Mouse (Mus musculus) midbrain, postnatal 0 days (tissue): ENCODE results near the gene Anxa2. TPM values are rescaled to one million over a fixed set of nuclear protein-coding genes. Genes with fewer than 3 reads are reported as not detected.
A peak's percentile ranks its signal among the peaks of the same experiment; 100 is the strongest.

Experiments
- ATAC-seq: fragments of 200-750 bp; cut with Nextera tagmentation; 2 replicates; pipeline ENCODE4 v1.8.0; 2017; ENCODE audit warnings: moderate number of reproducible peaks, mild to moderate bottlenecking, moderate TSS enrichment, moderate library complexity; ENCODE audit not compliant: low FRiP score
- DNase-seq: peaks from one replicate; pipeline ENCODE4 v3.0.0-alpha.2; 2015; ENCODE audit warnings: low spot score
- H3K27ac ChIP-seq: fragments of 300-500 bp; sonication (generic); 2 replicates; pipeline ENCODE4 v1.5.1; 2014; ENCODE audit warnings: low read depth, mild to moderate bottlenecking, low read length, mixed read lengths
- H3K27me3 ChIP-seq: fragments of 300-500 bp; sonication (generic); 2 replicates; pipeline ENCODE4 v1.6.1; 2014; ENCODE audit warnings: low read length, control low read depth, mixed read lengths; ENCODE audit not compliant: insufficient read depth
- H3K36me3 ChIP-seq: fragments of 300-500 bp; sonication (generic); 2 replicates; pipeline ENCODE4 v1.6.1; 2014; ENCODE audit warnings: low read length, control low read depth, mixed read lengths; ENCODE audit not compliant: insufficient read depth
- H3K4me1 ChIP-seq: fragments of 300-500 bp; sonication (generic); 2 replicates; pipeline ENCODE4 v1.6.1; 2014; ENCODE audit warnings: mild to moderate bottlenecking, control low read depth, antibody characterized with exemption, low read length, mixed read lengths; ENCODE audit not compliant: insufficient read depth
- H3K4me2 ChIP-seq: fragments of 300-500 bp; sonication (generic); 2 replicates; pipeline ENCODE4 v1.6.1; 2014; ENCODE audit warnings: low read depth, mild to moderate bottlenecking, low read length, mixed read lengths; ENCODE audit not compliant: poor library complexity, severe bottlenecking
- H3K4me3 ChIP-seq: fragments of 300-500 bp; sonication (generic); 2 replicates; pipeline ENCODE4 v1.5.1; 2014; ENCODE audit warnings: low read depth, mild to moderate bottlenecking, low read length, moderate library complexity
- H3K9ac ChIP-seq: fragments of 300-500 bp; sonication (generic); replicated peaks from 2 replicates; pipeline ENCODE4 v1.6.1; 2014; ENCODE audit warnings: mild to moderate bottlenecking, low read length, moderate library complexity, mixed read lengths; ENCODE audit not compliant: poor library complexity, severe bottlenecking
- H3K9me3 ChIP-seq: fragments of 300-500 bp; sonication (generic); 2 replicates; pipeline ENCODE4 v1.6.1; 2016; ENCODE audit warnings: low read length, control low read depth
- CTCF ChIP-seq: IDR thresholded peaks from 2 replicates; pipeline ENCODE4 v1.5.1; 2016; ENCODE audit warnings: antibody characterized with exemption, mild to moderate bottlenecking
- WGBS: fragments of 180-500 bp; shearing (Covaris S2); extraction: QIAGEN DNeasy Blood & Tissue Kit; methylation state at CpG from one replicate; pipeline ENCODE4 v1.1.7; 2014; 5-methylcytosine and 5-hydroxymethylcytosine counted together
- polyA plus RNA-seq: library from polyadenylated mRNA; unstranded; fragments of >200 nt; fragmentation: Nextera tagmentation; extraction: Ambion mirVana; gene quantifications from 2 replicates; pipeline ENCODE4 v1.2.1, GENCODE M21; 2015
- total RNA-seq: library from RNA; depleted of rRNA; stranded (reverse); fragments of >200 nt; gene quantifications from 2 replicates; pipeline ENCODE4 v1.2.3, GENCODE M21; 2014

Gene Anxa2
- total and polyA plus RNA-seq, 2 experiments from 2014 or later, result 68.4 to 69.2 TPM

- Histone ChIP-seq H3K36me3 (no peaks in the 10 kb centered on the region), H3K9me3 (no peaks in the 10 kb centered on the region), H3K4me1 (no peaks in the 10 kb centered on the region), H3K4me2 (no peak overlapping the region), H3K4me3 (no peak overlapping the region), H3K27me3 (no peaks in the 10 kb centered on the region), H3K9ac (no peak overlapping the region), H3K27ac (no peak overlapping the region)
- DNase-seq (no peak), ATAC-seq (no peak)
- TF ChIP-seq CTCF, result no peak
- 40% methylated on average over 12 of the region's 12 CpGs for WGBS
These were observed 30.4 kb downstream of the Anxa2 start for GRCm38 (mm10) chr9:69483811-69484210.

GRCm38 (mm10) chr9:69486140-69486539 is 32.7 kb downstream of the Anxa2 start:
- H3K9ac ChIP-seq, result no peak overlapping the region
- H3K27me3 ChIP-seq, result no peaks in the 10 kb centered on the region
- no peak for TF ChIP-seq CTCF
- DNase-seq (no peak), ATAC-seq (no peak)
- no peak overlapping the region for H3K4me2 ChIP-seq
- H3K4me3 ChIP-seq, result no peak overlapping the region
- no peak overlapping the region for H3K27ac ChIP-seq
- WGBS, result 77% methylated on average over 8 of the region's 8 CpGs
- H3K36me3 ChIP-seq, result no peaks in the 10 kb centered on the region
- no peaks in the 10 kb centered on the region for H3K4me1 ChIP-seq
- H3K9me3 ChIP-seq, result no peaks in the 10 kb centered on the region

GRCm38 (mm10) chr9:69488510-69488909 is 35.1 kb downstream of the Anxa2 start:
- no peak for TF ChIP-seq CTCF
- 28% methylated on average over 8 of the region's 8 CpGs for WGBS

DNA sequence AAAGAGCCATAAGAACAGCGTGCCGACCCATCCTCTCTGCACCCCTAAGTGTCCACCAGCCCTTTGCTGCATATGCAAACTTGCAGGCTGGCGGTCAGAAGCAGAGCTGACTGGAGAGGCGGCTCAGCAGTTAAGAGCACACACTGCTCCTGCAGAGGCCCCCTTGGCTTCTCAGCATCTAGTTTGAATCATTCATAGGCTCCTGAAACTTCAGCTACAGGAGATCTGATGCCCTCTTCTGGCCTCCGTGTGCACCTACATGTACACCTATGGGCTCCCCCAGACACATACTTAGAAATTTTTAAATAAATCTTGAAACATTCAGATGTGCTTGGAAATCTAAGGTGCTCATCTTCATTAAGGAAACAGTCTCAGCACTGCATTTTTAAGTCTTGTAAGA is 35.6 kb downstream of the Anxa2 start:
- H3K4me1 ChIP-seq, result no peaks in the 10 kb centered on the region
- no peak overlapping the region for H3K4me3 ChIP-seq
- H3K36me3 ChIP-seq, result no peaks in the 10 kb centered on the region
- DNase-seq (peak; percentile 66), ATAC-seq (no peak)
- peak; percentile 78 for TF ChIP-seq CTCF
- H3K27me3 ChIP-seq, result no peaks in the 10 kb centered on the region
- WGBS, result 11% methylated on average over 5 of the region's 5 CpGs
- H3K9me3 ChIP-seq, result no peaks in the 10 kb centered on the region
- no peak overlapping the region for H3K4me2 ChIP-seq
- no peak overlapping the region for H3K9ac ChIP-seq
- no peak overlapping the region for H3K27ac ChIP-seq

More at GRCm38 (mm10) chr9:69488510-69488909, 35.1 kb downstream of the Anxa2 start:
- no peaks in the 10 kb centered on the region for H3K9me3 ChIP-seq
- no peak for ATAC-seq
- no peak overlapping the region for H3K9ac ChIP-seq
- DNase-seq, result no peak
- no peaks in the 10 kb centered on the region for H3K36me3 ChIP-seq
- H3K27me3 ChIP-seq, result no peaks in the 10 kb centered on the region
- no peak overlapping the region for H3K4me2 ChIP-seq
- H3K27ac ChIP-seq, result no peak overlapping the region
- no peaks in the 10 kb centered on the region for H3K4me1 ChIP-seq
- no peak overlapping the region for H3K4me3 ChIP-seq

GRCm38 (mm10) chr9:69492809-69493208 is 39.4 kb downstream of the Anxa2 start:
- no peak for ATAC-seq
- Histone ChIP-seq H3K4me3 (no peak overlapping the region), H3K4me2 (no peak overlapping the region), H3K36me3 (no peaks in the 10 kb centered on the region), H3K9ac (no peak overlapping the region), H3K27ac (no peak overlapping the region), H3K9me3 (no peaks in the 10 kb centered on the region), H3K27me3 (no peaks in the 10 kb centered on the region), H3K4me1 (no peaks in the 10 kb centered on the region)
- WGBS, result 98% methylated on average over 6 of the region's 6 CpGs
- DNase-seq, result no peak
- peak; percentile 14; the same call in 1 of the 2 replicates for TF ChIP-seq CTCF

GRCm38 (mm10) chr9:69502504-69502903 is 49.1 kb downstream of the Anxa2 start:
- no peaks in the 10 kb centered on the region for H3K27me3 ChIP-seq
- no peak overlapping the region for H3K27ac ChIP-seq
- peak; percentile 82 for DNase-seq
- H3K4me2 ChIP-seq, result no peak overlapping the region
- peak; percentile 89 for TF ChIP-seq CTCF
- H3K9ac ChIP-seq, result no peak overlapping the region
- H3K9me3 ChIP-seq, result no peaks in the 10 kb centered on the region
- no peaks in the 10 kb centered on the region for H3K4me1 ChIP-seq
- no peak for ATAC-seq
- 28% methylated on average over 6 of the region's 6 CpGs for WGBS
- H3K36me3 ChIP-seq, result no peaks in the 10 kb centered on the region
- no peak overlapping the region for H3K4me3 ChIP-seq
